Mouse (Mus musculus): ENCODE data around the gene Wfdc10. TPM values are rescaled to one million over a fixed set of nuclear protein-coding genes. Genes with fewer than 3 reads are reported as not detected.

The Wfdc10 gene
- total RNA-seq, 2 experiments from 2014 or later = not detected

DNA sequence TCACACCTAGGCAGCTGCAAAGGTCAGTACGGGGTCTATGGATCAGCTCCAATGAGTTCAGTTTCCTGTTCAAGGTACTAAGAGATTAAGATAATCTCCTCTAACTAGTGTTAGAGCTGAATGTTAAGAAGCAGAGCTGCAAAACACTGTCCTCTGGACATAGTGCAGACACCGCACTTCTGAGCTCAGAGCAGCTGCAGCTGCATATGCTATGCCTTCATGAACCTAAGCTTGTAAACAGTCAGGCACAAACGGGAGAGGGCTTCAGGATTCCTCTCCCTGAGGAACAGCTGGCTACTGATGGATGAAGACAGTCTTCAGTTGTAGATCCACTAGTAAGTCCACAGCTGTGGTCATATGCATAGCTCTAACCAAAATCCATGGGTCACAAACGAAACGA lies 45.1 kb downstream of the Wfdc10 start:
- no peak for DNase-seq (ENCODE audit: low spot score in 2 of 2)

DNA sequence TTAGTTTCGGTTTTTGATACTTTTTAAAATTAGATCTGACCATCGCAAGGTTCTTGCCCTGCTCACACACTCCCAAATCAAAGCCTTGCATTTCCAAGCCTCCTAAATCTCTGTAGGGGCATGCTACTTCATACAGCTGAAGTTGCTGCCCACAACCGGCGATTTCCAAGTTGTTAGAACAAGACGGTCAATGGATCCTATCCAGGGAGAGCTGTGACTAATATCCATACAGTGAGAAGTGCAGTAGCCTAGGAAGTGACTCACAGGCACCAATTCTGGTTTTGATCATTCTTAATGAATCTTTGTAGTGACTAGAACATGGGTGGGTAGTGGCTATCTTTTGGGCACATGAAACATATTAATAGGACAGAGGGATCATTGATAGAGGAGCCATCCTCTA lies 45.9 kb downstream of the Wfdc10 start:
- DNase-seq (ENCODE audit: low spot score in 2 of 2) = no peak

- DNase-seq (ENCODE audit: low spot score in 2 of 2) = no peak
Measured at GRCm38 (mm10) chr2:164704235-164704634, 48.4 kb downstream of the Wfdc10 start.

DNA sequence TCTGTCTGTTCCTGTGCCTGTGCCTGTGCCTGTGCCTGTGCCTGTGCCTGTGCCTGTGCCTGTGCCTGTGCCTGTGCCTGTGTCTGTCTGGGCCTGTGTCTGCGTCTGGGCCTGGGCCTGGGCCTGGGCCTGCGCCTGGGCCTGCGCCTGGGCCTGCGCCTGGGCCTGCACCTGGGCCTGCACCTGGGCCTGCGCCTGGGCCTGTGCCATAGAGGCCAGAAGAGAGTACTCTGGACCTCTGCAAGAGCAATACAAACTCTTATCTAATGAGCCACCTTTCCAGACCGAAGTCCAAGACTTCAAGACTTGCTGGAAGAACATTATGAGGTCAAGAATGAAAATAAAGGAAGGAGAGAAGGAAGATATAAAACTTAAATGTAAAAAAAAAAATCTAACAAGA lies 49.5 kb downstream of the Wfdc10 start:
- no peak for DNase-seq (ENCODE audit: low spot score in 2 of 2)

DNA sequence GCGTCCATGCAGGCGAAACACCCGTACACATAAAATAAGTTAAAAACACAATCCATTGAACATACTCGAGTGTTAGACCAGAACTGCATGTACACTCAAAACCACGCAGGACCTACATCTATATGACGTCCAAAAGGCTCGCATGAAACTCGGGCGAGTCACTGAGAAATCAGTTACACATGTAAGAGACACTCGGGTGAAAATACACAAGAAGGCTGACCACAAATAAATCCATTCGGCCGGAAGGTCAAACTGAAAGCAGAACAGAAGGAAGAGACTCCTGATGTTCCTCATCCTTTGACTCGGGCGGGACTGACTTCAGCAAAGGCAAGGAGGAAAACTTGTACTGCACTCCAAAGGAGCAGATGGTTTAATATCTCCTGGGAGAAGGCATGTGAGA lies 50.1 kb downstream of the Wfdc10 start:
- no peak for DNase-seq (ENCODE audit: low spot score in 2 of 2)

Other genes with a start within 250 kb of the Wfdc10 start
- 100 to 1,000 TPM; 117 to 137 TPM for gene Sdc4, start 212.2 kb upstream of the Wfdc10 start, total RNA-seq (2021)
- gene Sys1, start 199.1 kb upstream of the Wfdc10 start, total RNA-seq (2021) = 10 to 100 TPM; 39.1 to 44.7 TPM
- 10 to 100 TPM; 12.7 to 18.8 TPM for gene Gm20458, start 195.1 kb upstream of the Wfdc10 start, total RNA-seq (2021)
- not detected for gene Trp53tg5, start 182.3 kb upstream of the Wfdc10 start, total RNA-seq (2021)
- 10 to 100 TPM; 87.6 to 88.0 TPM for gene Dbndd2, start 169.9 kb upstream of the Wfdc10 start, total RNA-seq (2021)
- 10 to 100 TPM; 95.2 to 96.5 TPM for gene Pigt, start 158.5 kb upstream of the Wfdc10 start, total RNA-seq (2021)
- 1 to 10 TPM in 1 of 2 experiments, not detected in 1; 5.6 TPM for gene Wfdc2, start 93.6 kb upstream of the Wfdc10 start, total RNA-seq (2021)
- not detected for gene Spint3, start 82.6 kb upstream of the Wfdc10 start, total RNA-seq (2021)
- 1 to 10 TPM in 1 of 2 experiments, under 1 TPM in 1; 0.71 to 1.9 TPM for gene Wfdc6a, start 70.6 kb upstream of the Wfdc10 start, total RNA-seq (2021)
- gene Eppin, start 62.5 kb upstream of the Wfdc10 start, total RNA-seq (2021) = not detected
- gene Wfdc6b, start 42.5 kb upstream of the Wfdc10 start, total RNA-seq (2021) = not detected
- not detected for gene Wfdc8, start 42.4 kb upstream of the Wfdc10 start, total RNA-seq (2021)
- gene Wfdc16, start 17.2 kb upstream of the Wfdc10 start, total RNA-seq (2021) = not detected
- gene Wfdc9, start 537 bp downstream of the Wfdc10 start, total RNA-seq (2021) = not detected
- not detected for gene Wfdc11, start 18.0 kb downstream of the Wfdc10 start, total RNA-seq (2021)
- gene Wfdc13, start 29.1 kb downstream of the Wfdc10 start, total RNA-seq (2021) = not detected
- not detected for gene Spint4, start 42.5 kb downstream of the Wfdc10 start, total RNA-seq (2021)
- not detected for gene Spint5, start 59.3 kb downstream of the Wfdc10 start, total RNA-seq (2021)
- 1 to 10 TPM; 1.5 TPM for gene Wfdc3, start 89.9 kb downstream of the Wfdc10 start, total RNA-seq (2021)
- 10 to 100 TPM; 34.1 to 37.2 TPM for gene Dnttip1, start 89.9 kb downstream of the Wfdc10 start, total RNA-seq (2021)
- gene Ube2c, start 113.9 kb downstream of the Wfdc10 start, total RNA-seq (2021) = 1 to 10 TPM; 2.9 to 4.0 TPM
- gene Tnnc2, start 123.9 kb downstream of the Wfdc10 start, total RNA-seq (2021) = not detected
- gene Snx21, start 129.8 kb downstream of the Wfdc10 start, total RNA-seq (2021) = 10 to 100 TPM; 33.3 to 39.8 TPM
- 10 to 100 TPM; 26.4 to 28.1 TPM for gene Acot8, start 148.8 kb downstream of the Wfdc10 start, total RNA-seq (2021)
- gene Zswim3, start 149.1 kb downstream of the Wfdc10 start, total RNA-seq (2021) = 1 to 10 TPM; 6.0 to 8.3 TPM
- gene Zswim1, start 166.6 kb downstream of the Wfdc10 start, total RNA-seq (2021) = 10 to 100 TPM; 18.1 to 18.2 TPM
- gene Spata25, start 172.5 kb downstream of the Wfdc10 start, total RNA-seq (2021) = under 1 TPM in 1 of 2 experiments, not detected in 1; 0.67 TPM
- 10 to 100 TPM; 87.7 to 89.6 TPM for gene Ctsa, start 176.8 kb downstream of the Wfdc10 start, total RNA-seq (2021)
- gene Neurl2, start 177.4 kb downstream of the Wfdc10 start, total RNA-seq (2021) = 1 to 10 TPM; 3.9 to 4.1 TPM
- 100 to 1,000 TPM in 1 of 2 experiments, 10 to 100 TPM in 1; 72.5 to 107 TPM for gene Pltp, start 201.7 kb downstream of the Wfdc10 start, total RNA-seq (2021)
- 10 to 100 TPM; 43.5 to 48.8 TPM for gene Pcif1, start 223.3 kb downstream of the Wfdc10 start, total RNA-seq (2021)

Measured in layer of hippocampus, postnatal 14 days (tissue).